Mouse (Mus musculus): Measurements from ENCODE around the gene Otop3.

DNA sequence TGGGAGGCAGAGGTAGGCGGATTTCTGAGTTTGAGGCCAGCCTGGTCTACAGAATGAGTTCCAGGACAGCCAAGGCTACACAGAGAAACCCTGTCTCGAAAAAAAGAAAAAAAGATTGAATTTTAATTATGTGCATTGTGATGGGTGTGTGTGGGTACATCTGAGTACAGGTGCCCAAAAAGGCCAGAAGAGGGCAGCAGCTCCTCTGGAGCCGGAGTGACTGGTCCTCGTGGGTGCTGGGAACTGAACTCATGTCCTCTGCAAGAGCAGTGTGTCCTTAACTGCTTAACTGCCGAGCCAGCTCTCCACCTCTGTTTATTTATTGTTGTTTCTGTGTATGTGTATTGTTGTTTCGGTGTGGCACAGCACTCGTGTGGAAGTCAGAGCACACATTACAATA, 43.3 kb downstream of the Otop3 start:
- TF ChIP-seq CTCF (IDR thresholded peaks at IDR 0.05; ENCODE audit: low read depth) (0 out of 2 replicates have a peak, but pooled peaks have one; percentile 2), EP300 (IDR thresholded peaks at IDR 0.05; ENCODE audit: low read depth) (no peak)
